Mouse (Mus musculus) forebrain, embryonic 10.5 days (tissue): ENCODE data around the gene Pogz. TPM values are rescaled to one million over a fixed set of nuclear protein-coding genes. Genes with fewer than 3 reads are reported as not detected.
"Not testable (repeated sequence)": the region's sequence is repeated elsewhere in the genome, so short reads cannot be mapped to it uniquely, and the experiment has no call there.

ENCODE experiments used
- DNase-seq: peaks from one replicate; pipeline ENCODE4 v3.0.0-alpha.2; 2017; ENCODE audit warnings: low spot score; ENCODE audit errors: extremely low spot score
- H3K27ac ChIP-seq: fragments of 300-500 bp; sonication (generic); 2 replicates; pipeline ENCODE4 v1.5.1; 2016; ENCODE audit warnings: mild to moderate bottlenecking
- H3K27me3 ChIP-seq: fragments of 300-500 bp; sonication (generic); 2 replicates; pipeline ENCODE4 v1.6.1; 2016; ENCODE audit warnings: mild to moderate bottlenecking; ENCODE audit not compliant: poor library complexity, severe bottlenecking
- H3K36me3 ChIP-seq: fragments of 300-500 bp; sonication (generic); replicated peaks from 2 replicates; pipeline ENCODE4 v1.6.1; 2016; ENCODE audit warnings: mild to moderate bottlenecking, moderate library complexity
- H3K4me1 ChIP-seq: fragments of 300-500 bp; sonication (generic); 2 replicates; pipeline ENCODE4 v1.6.1; 2016
- H3K4me3 ChIP-seq: fragments of 300-500 bp; sonication (generic); 2 replicates; pipeline ENCODE4 v1.5.1; 2016; ENCODE audit warnings: mild to moderate bottlenecking, moderate library complexity
- H3K9me3 ChIP-seq: fragments of 300-500 bp; sonication (generic); 2 replicates; pipeline ENCODE4 v1.6.1; 2016; ENCODE audit warnings: mild to moderate bottlenecking, moderate library complexity
- WGBS: fragments of 180-500 bp; shearing (Covaris S2); methylation state at CpG from one replicate; pipeline ENCODE4 v1.1.7; 2016; 5-methylcytosine and 5-hydroxymethylcytosine counted together
- polyA plus RNA-seq: library from polyadenylated mRNA; unstranded; fragments of >200 nt; fragmentation: Nextera tagmentation; extraction: Ambion mirVana; gene quantifications from 2 replicates; pipeline ENCODE4 v1.2.1, GENCODE M21; 2016

Pogz gene
- polyA plus RNA-seq, 1 experiment from 2014 or later, result 20.3 TPM

GRCm38 (mm10) chr3:94926301-94926736 is 89.0 kb downstream of the Pogz start:
- not testable (repeated sequence) for H3K9me3 ChIP-seq, DNase-seq, H3K4me3 ChIP-seq, H3K27ac ChIP-seq, H3K27me3 ChIP-seq, H3K4me1 ChIP-seq, H3K36me3 ChIP-seq
- WGBS, result 44% methylated on average over 4 of the region's 4 CpGs

DNA sequence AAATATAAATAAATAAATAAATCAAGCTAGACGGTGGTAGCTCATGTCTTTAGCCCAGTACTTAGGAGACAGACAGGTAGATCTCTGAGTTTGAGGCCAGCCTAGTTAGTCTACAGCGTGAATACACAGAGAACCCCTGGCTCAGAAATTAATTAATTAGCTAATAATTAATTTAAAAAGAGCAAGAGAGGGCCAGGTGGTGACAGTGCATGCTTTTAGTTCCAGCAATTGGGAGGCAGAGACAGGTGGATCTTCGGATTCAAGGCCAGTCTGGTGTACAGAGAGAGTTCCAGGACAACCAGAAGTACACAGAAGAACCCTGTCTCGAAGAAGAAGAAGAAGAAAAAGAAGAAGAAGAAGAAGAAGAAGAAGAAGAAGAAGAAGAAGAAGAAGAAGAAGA is 91.6 kb downstream of the Pogz start:
- DNase-seq, H3K36me3 ChIP-seq, H3K27ac ChIP-seq, H3K27me3 ChIP-seq, H3K4me3 ChIP-seq, H3K9me3 ChIP-seq: not testable (repeated sequence)
- WGBS, result 87% methylated on average over 4 of the region's 4 CpGs
- peaks cover 17% of the 10 kb centered on the region for H3K4me1 ChIP-seq

GRCm38 (mm10) chr3:94930386-94931266 is 93.3 kb downstream of the Pogz start:
- peaks cover 17% of the 10 kb centered on the region for H3K4me1 ChIP-seq
- not testable (repeated sequence) for H3K9me3 ChIP-seq, DNase-seq, H3K4me3 ChIP-seq, H3K27ac ChIP-seq, H3K27me3 ChIP-seq, H3K36me3 ChIP-seq
- 52% methylated on average over 7 of the region's 7 CpGs for WGBS

DNA sequence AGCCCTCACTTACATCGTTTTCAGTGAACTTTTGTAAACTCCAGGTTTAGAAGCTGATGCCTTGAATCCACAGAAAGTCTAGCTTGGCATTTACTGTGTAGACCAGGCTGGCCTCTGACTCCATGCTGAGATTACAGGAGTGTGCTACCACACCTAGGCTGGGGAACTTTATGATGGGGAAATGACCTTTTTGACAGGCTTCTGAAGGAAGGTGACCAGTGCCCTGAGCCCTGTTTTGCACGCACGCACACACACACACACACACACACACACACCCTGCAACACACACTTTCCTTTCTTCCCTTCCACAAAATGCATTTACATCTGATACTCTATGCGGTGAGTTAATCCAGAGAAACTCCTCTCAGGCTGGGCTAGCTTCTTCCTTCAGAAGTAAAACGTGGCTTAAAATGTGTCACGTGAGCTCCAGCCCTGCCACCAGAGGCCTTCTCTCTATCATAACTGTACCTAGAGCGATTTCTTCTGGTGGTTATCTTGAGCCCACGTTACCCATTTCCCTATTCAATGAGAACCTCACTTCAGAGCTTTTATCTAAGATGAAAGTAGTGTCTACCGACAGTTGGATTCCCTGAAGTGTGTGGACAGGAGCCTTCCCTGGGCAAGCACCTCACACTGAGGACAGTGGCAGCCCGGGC is 94.2 kb downstream of the Pogz start:
- peaks cover 17% of the 10 kb centered on the region for H3K4me1 ChIP-seq
- H3K9me3 ChIP-seq, DNase-seq, H3K36me3 ChIP-seq, H3K27ac ChIP-seq, H3K27me3 ChIP-seq, H3K4me3 ChIP-seq: not testable (repeated sequence)
- WGBS, result 77% methylated on average over 10 of the region's 10 CpGs

Other genes starting within 250 kb of the Pogz start
- not detected in 2 replicates for gene Gm10972, start 194.5 kb upstream of the Pogz start, polyA plus RNA-seq
- gene Tuft1, start 178.7 kb upstream of the Pogz start, polyA plus RNA-seq, result 3.4 and 4.1 TPM in 2 replicates
- gene Selenbp2, start 144.0 kb upstream of the Pogz start, polyA plus RNA-seq, result not detected in 2 replicates
- 9.1 and 10.3 TPM in 2 replicates for gene Cgn, start 51.1 kb upstream of the Pogz start, polyA plus RNA-seq
- gene Psmb4, start 49.4 kb downstream of the Pogz start, polyA plus RNA-seq, result 345 and 349 TPM in 2 replicates
- gene Selenbp1, start 95.5 kb downstream of the Pogz start, polyA plus RNA-seq, result 2.5 and 2.7 TPM in 2 replicates
- gene Rfx5, start 116.5 kb downstream of the Pogz start, polyA plus RNA-seq, result 5.2 and 5.4 TPM in 2 replicates
- 20.1 and 21.7 TPM in 2 replicates for gene Pi4kb, start 137.2 kb downstream of the Pogz start, polyA plus RNA-seq
- 42.1 and 44.3 TPM in 2 replicates for gene Zfp687, start 177.9 kb downstream of the Pogz start, polyA plus RNA-seq
- 346 and 351 TPM in 2 replicates for gene Psmd4, start 205.0 kb downstream of the Pogz start, polyA plus RNA-seq